Mouse (Mus musculus): ENCODE results near the gene Tomm40. TPM values are rescaled to one million over a fixed set of nuclear protein-coding genes. Genes with fewer than 3 reads are reported as not detected.

Gene Tomm40
- 62.0 and 84.9 TPM in 2 replicates for polyA plus RNA-seq (2012; rRNA removed; ENCODE audit: low replicate concordance)

GRCm38 (mm10) chr7:19715239-19716054 lies at the start of gene Tomm40:
Gene Tomm40 (minus strand): TSS chr7:19715438.

GRCm38 (mm10) chr7:19750217-19751069 lies 35.2 kb upstream of the Tomm40 start, which contains the start of gene Nectin2:
Gene Nectin2 (minus strand): TSS chr7:19750483.

GRCm38 (mm10) chr7:19698907-19699826 lies 16.1 kb downstream of the Tomm40 start, which contains the start of gene Apoe:
Gene Apoe (minus strand): TSS chr7:19699188.

GRCm38 (mm10) chr7:19691873-19692865 lies 23.1 kb downstream of the Tomm40 start, which contains the start of gene Apoc1:
Gene Apoc1 (minus strand): TSS chr7:19692660.

GRCm38 (mm10) chr7:19681202-19681694 lies 34.0 kb downstream of the Tomm40 start, which contains the start of the genes Gm44805 and Apoc4:
Gene Gm44805 (minus strand): TSS chr7:19681423.
Gene Apoc4 (minus strand): TSS chr7:19681479.

GRCm38 (mm10) chr7:19677872-19678271 lies 37.4 kb downstream of the Tomm40 start, which contains the start of gene Apoc2:
Gene Apoc2 (minus strand): TSS chr7:19677941.

GRCm38 (mm10) chr7:19664955-19665841 lies 50.0 kb downstream of the Tomm40 start, which contains the start of gene Clptm1:
Gene Clptm1 (minus strand): TSS chr7:19665033.

Other genes with a start within 250 kb of the Tomm40 start
- 9.1 and 17.1 TPM in 2 replicates for gene Bloc1s3, start 207.1 kb downstream of the Tomm40 start, polyA plus RNA-seq (2012; rRNA removed; ENCODE audit: low replicate concordance)
- gene Trappc6a, start 207.0 kb downstream of the Tomm40 start, polyA plus RNA-seq (2012; rRNA removed; ENCODE audit: low replicate concordance) = 73.4 and 149 TPM in 2 replicates
- 1.9 and 3.3 TPM in 2 replicates for gene Nkpd1, start 197.6 kb downstream of the Tomm40 start, polyA plus RNA-seq (2012; rRNA removed; ENCODE audit: low replicate concordance)
- 75.3 and 137 TPM in 2 replicates for gene Ppp1r37, start 152.4 kb downstream of the Tomm40 start, polyA plus RNA-seq (2012; rRNA removed; ENCODE audit: low replicate concordance)
- 6.8 and 16.7 TPM in 2 replicates for gene Zfp296, start 138.2 kb downstream of the Tomm40 start, polyA plus RNA-seq (2012; rRNA removed; ENCODE audit: low replicate concordance)
- 138 and 192 TPM in 2 replicates for gene Gemin7, start 137.8 kb downstream of the Tomm40 start, polyA plus RNA-seq (2012; rRNA removed; ENCODE audit: low replicate concordance)
- gene Clasrp, start 111.0 kb downstream of the Tomm40 start, polyA plus RNA-seq (2012; rRNA removed; ENCODE audit: low replicate concordance) = 68.1 and 244 TPM in 2 replicates
- gene Relb, start 86.0 kb downstream of the Tomm40 start, polyA plus RNA-seq (2012; rRNA removed; ENCODE audit: low replicate concordance) = 40.8 and 101 TPM in 2 replicates
- gene Clptm1, start 50.4 kb downstream of the Tomm40 start, polyA plus RNA-seq (2012; rRNA removed; ENCODE audit: low replicate concordance) = 125 and 164 TPM in 2 replicates
- gene Apoc2, start 37.5 kb downstream of the Tomm40 start, polyA plus RNA-seq (2012; rRNA removed; ENCODE audit: low replicate concordance) = 1.9 and 2.9 TPM in 2 replicates
- gene Gm44805, start 34.0 kb downstream of the Tomm40 start, polyA plus RNA-seq (2012; rRNA removed; ENCODE audit: low replicate concordance) = 1.0 TPM in 1 of 2 replicates, not detected in the other
- gene Apoc4, start 34.0 kb downstream of the Tomm40 start, polyA plus RNA-seq (2012; rRNA removed; ENCODE audit: low replicate concordance) = 21.1 TPM in 1 of 2 replicates, not detected in the other
- 50.4 and 58.9 TPM in 2 replicates for gene Apoc1, start 22.8 kb downstream of the Tomm40 start, polyA plus RNA-seq (2012; rRNA removed; ENCODE audit: low replicate concordance)
- gene Apoe, start 16.2 kb downstream of the Tomm40 start, polyA plus RNA-seq (2012; rRNA removed; ENCODE audit: low replicate concordance) = 2,055 and 4,405 TPM in 2 replicates
- gene Nectin2, start 35.0 kb upstream of the Tomm40 start, polyA plus RNA-seq (2012; rRNA removed; ENCODE audit: low replicate concordance) = 45.9 and 65.6 TPM in 2 replicates
- 135 and 154 TPM in 2 replicates for gene Bcam, start 55.6 kb upstream of the Tomm40 start, polyA plus RNA-seq (2012; rRNA removed; ENCODE audit: low replicate concordance)
- gene Cblc, start 81.4 kb upstream of the Tomm40 start, polyA plus RNA-seq (2012; rRNA removed; ENCODE audit: low replicate concordance) = 19.9 and 20.6 TPM in 2 replicates
- gene Bcl3, start 107.3 kb upstream of the Tomm40 start, polyA plus RNA-seq (2012; rRNA removed; ENCODE audit: low replicate concordance) = 75.0 and 218 TPM in 2 replicates
- 0.88 and 1.4 TPM in 2 replicates for gene Gm19345, start 136.6 kb upstream of the Tomm40 start, polyA plus RNA-seq (2012; rRNA removed; ENCODE audit: low replicate concordance)
- gene Ceacam16, start 145.9 kb upstream of the Tomm40 start, polyA plus RNA-seq (2012; rRNA removed; ENCODE audit: low replicate concordance) = 1.6 and 5.1 TPM in 2 replicates
- 0.12 and 0.65 TPM in 2 replicates for gene Ceacam19, start 172.5 kb upstream of the Tomm40 start, polyA plus RNA-seq (2012; rRNA removed; ENCODE audit: low replicate concordance)
- gene Pvr, start 205.7 kb upstream of the Tomm40 start, polyA plus RNA-seq (2012; rRNA removed; ENCODE audit: low replicate concordance) = 12.9 and 18.0 TPM in 2 replicates
- 1.3 and 2.0 TPM in 2 replicates for gene Igsf23, start 235.3 kb upstream of the Tomm40 start, polyA plus RNA-seq (2012; rRNA removed; ENCODE audit: low replicate concordance)
- gene Ceacam20, start 250.0 kb upstream of the Tomm40 start, polyA plus RNA-seq (2012; rRNA removed; ENCODE audit: low replicate concordance) = 0.13 and 0.19 TPM in 2 replicates